Mouse (Mus musculus): ENCODE measurements around the gene Adh1. TPM values are rescaled to one million over a fixed set of nuclear protein-coding genes. Genes with fewer than 3 reads are reported as not detected.

The Adh1 gene
- 3.2 and 6.4 TPM in 2 replicates for polyA plus RNA-seq (2015; fragmentation: Nextera tagmentation; extraction: Ambion mirVana)

- H3K4me2 ChIP-seq: no peak within 1 kb of the TSS
- ATAC-seq (ENCODE audit: low FRiP score): no peak
- H3K4me3 ChIP-seq (replicated peaks): no peak within 1 kb of the TSS
- no peaks in the 10 kb centered on the region for H3K27me3 ChIP-seq (replicated peaks)
- H3K27ac ChIP-seq (replicated peaks): no peak within 1 kb of the TSS
- H3K4me1 ChIP-seq: no peaks in the 10 kb centered on the region
- H3K9me3 ChIP-seq (replicated peaks): no peaks in the 10 kb centered on the region
- WGBS: 93% methylated on average over 11 of the region's 11 CpGs
- H3K9ac ChIP-seq (replicated peaks): no peak within 1 kb of the TSS
- no peaks in the 10 kb centered on the region for H3K36me3 ChIP-seq
Observed at GRCm38 (mm10) chr3:138260721-138261669, at the start of gene Adh1. Adh1 (plus strand) TSS chr3:138260991.

GRCm38 (mm10) chr3:138212431-138212951, 48.3 kb upstream of the Adh1 start:
- 92% methylated on average over 4 of the region's 4 CpGs for whole genome bisulfite sequencing
- H3K9me3 ChIP-seq (replicated peaks): no peaks in the 10 kb centered on the region
- no peak overlapping the region for H3K9ac ChIP-seq (replicated peaks)
- H3K27me3 ChIP-seq (replicated peaks): no peaks in the 10 kb centered on the region
- no peak overlapping the region for H3K4me2 ChIP-seq
- ATAC-seq (ENCODE audit: low FRiP score): no peak
- H3K4me3 ChIP-seq (replicated peaks): no peak overlapping the region
- no peak overlapping the region for H3K27ac ChIP-seq (replicated peaks)
- no peaks in the 10 kb centered on the region for H3K36me3 ChIP-seq
- no peaks in the 10 kb centered on the region for H3K4me1 ChIP-seq

- H3K36me3 ChIP-seq: no peaks in the 10 kb centered on the region
- WGBS: 26% methylated on average over 11 of the region's 11 CpGs
- H3K9me3 ChIP-seq (replicated peaks): no peaks in the 10 kb centered on the region
- no peak overlapping the region for H3K4me2 ChIP-seq
- no peak for ATAC-seq (ENCODE audit: low FRiP score)
- no peaks in the 10 kb centered on the region for H3K27me3 ChIP-seq (replicated peaks)
- no peaks in the 10 kb centered on the region for H3K4me1 ChIP-seq
- no peak overlapping the region for H3K27ac ChIP-seq (replicated peaks)
- H3K9ac ChIP-seq (replicated peaks): no peak overlapping the region
- H3K4me3 ChIP-seq (replicated peaks): no peak overlapping the region
Observed at GRCm38 (mm10) chr3:138215395-138215989, 45.3 kb upstream of the Adh1 start.

GRCm38 (mm10) chr3:138216091-138216490, 44.7 kb upstream of the Adh1 start:
- Histone ChIP-seq H3K27me3 (replicated peaks) (no peaks in the 10 kb centered on the region), H3K4me2 (no peak overlapping the region), H3K27ac (replicated peaks) (no peak overlapping the region), H3K9me3 (replicated peaks) (no peaks in the 10 kb centered on the region), H3K4me3 (replicated peaks) (no peak overlapping the region), H3K4me1 (no peaks in the 10 kb centered on the region), H3K36me3 (no peaks in the 10 kb centered on the region), H3K9ac (replicated peaks) (no peak overlapping the region)
- 83% methylated on average over 8 of the region's 8 CpGs for WGBS
- no peak for ATAC-seq (ENCODE audit: low FRiP score)

- H3K9me3 ChIP-seq (replicated peaks): no peaks in the 10 kb centered on the region
- H3K4me2 ChIP-seq: no peak within 1 kb of the TSS
- 76% methylated on average over 10 of the region's 10 CpGs for WGBS
Observed at GRCm38 (mm10) chr3:138217631-138218264, 43.0 kb upstream of the Adh1 start, which contains the start of gene Adh7. Adh7 (plus strand) TSS chr3:138217760.

GRCm38 (mm10) chr3:138221116-138221515, 39.7 kb upstream of the Adh1 start:
- Histone ChIP-seq H3K9me3 (replicated peaks) (no peaks in the 10 kb centered on the region), H3K9ac (replicated peaks) (no peak overlapping the region), H3K4me3 (replicated peaks) (no peak overlapping the region), H3K36me3 (no peaks in the 10 kb centered on the region), H3K27ac (replicated peaks) (no peak overlapping the region), H3K27me3 (replicated peaks) (no peaks in the 10 kb centered on the region), H3K4me2 (no peak overlapping the region), H3K4me1 (no peaks in the 10 kb centered on the region)
- no peak for ATAC-seq (ENCODE audit: low FRiP score)
- WGBS: 83% methylated on average over 11 of the region's 11 CpGs

More at GRCm38 (mm10) chr3:138217631-138218264, 43.0 kb upstream of the Adh1 start, which contains the start of gene Adh7:
- no peak within 1 kb of the TSS for H3K4me3 ChIP-seq (replicated peaks)
- H3K27ac ChIP-seq (replicated peaks): no peak within 1 kb of the TSS
- H3K4me1 ChIP-seq: no peaks in the 10 kb centered on the region
- H3K36me3 ChIP-seq: no peaks in the 10 kb centered on the region
- H3K27me3 ChIP-seq (replicated peaks): no peaks in the 10 kb centered on the region
- no peak within 1 kb of the TSS for H3K9ac ChIP-seq (replicated peaks)
- ATAC-seq (ENCODE audit: low FRiP score): no peak

GRCm38 (mm10) chr3:138222511-138222910, 38.3 kb upstream of the Adh1 start:
- Histone ChIP-seq H3K4me2 (no peak overlapping the region), H3K4me1 (no peaks in the 10 kb centered on the region), H3K27me3 (replicated peaks) (no peaks in the 10 kb centered on the region), H3K27ac (replicated peaks) (no peak overlapping the region), H3K36me3 (no peaks in the 10 kb centered on the region), H3K4me3 (replicated peaks) (no peak overlapping the region), H3K9ac (replicated peaks) (no peak overlapping the region), H3K9me3 (replicated peaks) (no peaks in the 10 kb centered on the region)
- ATAC-seq (ENCODE audit: low FRiP score): no peak
- WGBS: 73% methylated on average over 4 of the region's 4 CpGs

GRCm38 (mm10) chr3:138222952-138223351, 37.8 kb upstream of the Adh1 start:
- Histone ChIP-seq H3K27me3 (replicated peaks) (no peaks in the 10 kb centered on the region), H3K4me3 (replicated peaks) (no peak overlapping the region), H3K27ac (replicated peaks) (no peak overlapping the region), H3K36me3 (no peaks in the 10 kb centered on the region), H3K4me1 (no peaks in the 10 kb centered on the region), H3K9me3 (replicated peaks) (no peaks in the 10 kb centered on the region), H3K4me2 (no peak overlapping the region), H3K9ac (replicated peaks) (no peak overlapping the region)
- WGBS: 61% methylated on average over 5 of the region's 5 CpGs
- no peak; the same call in 1 of the 2 replicates for ATAC-seq (ENCODE audit: low FRiP score)

- H3K9ac ChIP-seq (replicated peaks): no peak overlapping the region
- WGBS: 88% methylated on average over 13 of the region's 13 CpGs
- no peak overlapping the region for H3K4me2 ChIP-seq
- H3K27me3 ChIP-seq (replicated peaks): no peaks in the 10 kb centered on the region
- H3K36me3 ChIP-seq: no peaks in the 10 kb centered on the region
- H3K27ac ChIP-seq (replicated peaks): no peak overlapping the region
- H3K4me1 ChIP-seq: no peaks in the 10 kb centered on the region
- no peak for ATAC-seq (ENCODE audit: low FRiP score)
- no peak overlapping the region for H3K4me3 ChIP-seq (replicated peaks)
- H3K9me3 ChIP-seq (replicated peaks): no peaks in the 10 kb centered on the region
Observed at GRCm38 (mm10) chr3:138224363-138224954, 36.3 kb upstream of the Adh1 start.

GRCm38 (mm10) chr3:138225331-138225730, 35.5 kb upstream of the Adh1 start:
- ATAC-seq (ENCODE audit: low FRiP score): no peak
- Histone ChIP-seq H3K4me3 (replicated peaks) (no peak overlapping the region), H3K27ac (replicated peaks) (no peak overlapping the region), H3K36me3 (no peaks in the 10 kb centered on the region), H3K9me3 (replicated peaks) (no peaks in the 10 kb centered on the region), H3K4me2 (no peak overlapping the region), H3K27me3 (replicated peaks) (no peaks in the 10 kb centered on the region), H3K4me1 (no peaks in the 10 kb centered on the region), H3K9ac (replicated peaks) (no peak overlapping the region)
- WGBS: 78% methylated on average over 7 of the region's 7 CpGs

- H3K9ac ChIP-seq (replicated peaks): no peak overlapping the region
- no peaks in the 10 kb centered on the region for H3K36me3 ChIP-seq
- 40% methylated on average over 7 of the region's 7 CpGs for WGBS
- H3K4me3 ChIP-seq (replicated peaks): no peak overlapping the region
- H3K27me3 ChIP-seq (replicated peaks): no peaks in the 10 kb centered on the region
- no peak overlapping the region for H3K27ac ChIP-seq (replicated peaks)
- no peak for ATAC-seq (ENCODE audit: low FRiP score)
- no peak overlapping the region for H3K4me2 ChIP-seq
- H3K4me1 ChIP-seq: no peaks in the 10 kb centered on the region
- H3K9me3 ChIP-seq (replicated peaks): no peaks in the 10 kb centered on the region
Observed at GRCm38 (mm10) chr3:138225853-138226252, 34.9 kb upstream of the Adh1 start.

All from neural tube, embryonic 15.5 days (tissue).